Mouse (Mus musculus): Measurements from ENCODE around the gene Prm2. TPM values are rescaled to one million over a fixed set of nuclear protein-coding genes. Genes with fewer than 3 reads are reported as not detected.

Gene Prm2
- polyA plus RNA-seq, 1 experiment from 2014 or later, result not detected

GRCm38 (mm10) chr16:10836388-10836787 is 40.5 kb upstream of the Prm2 start:
- no peaks in the 10 kb centered on the region for H3K9me3 ChIP-seq (ENCODE audit: control insufficient read depth, low read length)
- H3K27ac ChIP-seq (replicated peaks; ENCODE audit: low read depth, low read length), result no peak overlapping the region
- no peak overlapping the region for H3K4me3 ChIP-seq (replicated peaks; ENCODE audit: low read depth, low read length)
- H3K27me3 ChIP-seq (ENCODE audit: control insufficient read depth, insufficient read depth, low read length), result no peaks in the 10 kb centered on the region
- H3K36me3 ChIP-seq (ENCODE audit: control insufficient read depth, insufficient read depth, low read length), result no peaks in the 10 kb centered on the region
- no peak overlapping the region for H3K9ac ChIP-seq (replicated peaks; ENCODE audit: low read length)
- no peak for ATAC-seq (ENCODE audit: low FRiP score, low TSS enrichment)
- 92% methylated on average over 3 of the region's 3 CpGs for WGBS
- no peak for DNase-seq
- H3K4me1 ChIP-seq (ENCODE audit: control insufficient read depth, insufficient read depth, low read length), result peaks cover 4% of the 10 kb centered on the region; the same call in 1 of the 2 replicates
- H3K4me2 ChIP-seq (ENCODE audit: low read length), result no peak overlapping the region

GRCm38 (mm10) chr16:10834911-10835587 is 39.1 kb upstream of the Prm2 start, which contains the start of gene Rmi2:
Gene Rmi2, plus strand, starts transcription at chr16:10835059.
- H3K9ac ChIP-seq (replicated peaks; ENCODE audit: low read length), result peak within 1 kb of the TSS; percentile 48
- DNase-seq (peak; percentile 93), ATAC-seq (ENCODE audit: low FRiP score, low TSS enrichment) (peak; percentile 93)
- H3K4me1 ChIP-seq (ENCODE audit: control insufficient read depth, insufficient read depth, low read length), result peaks cover 4% of the 10 kb centered on the region; the same call in 1 of the 2 replicates
- H3K36me3 ChIP-seq (ENCODE audit: control insufficient read depth, insufficient read depth, low read length), result no peaks in the 10 kb centered on the region
- H3K9me3 ChIP-seq (ENCODE audit: control insufficient read depth, low read length), result no peaks in the 10 kb centered on the region
- peak within 1 kb of the TSS; percentile 97 for H3K4me2 ChIP-seq (ENCODE audit: low read length)
- no peak within 1 kb of the TSS for H3K27ac ChIP-seq (replicated peaks; ENCODE audit: low read depth, low read length)
- no peaks in the 10 kb centered on the region for H3K27me3 ChIP-seq (ENCODE audit: control insufficient read depth, insufficient read depth, low read length)
- WGBS, result under 1% methylated on average over 69 of the region's 69 CpGs
- H3K4me3 ChIP-seq (replicated peaks; ENCODE audit: low read depth, low read length), result peak within 1 kb of the TSS; percentile 72

GRCm38 (mm10) chr16:10834542-10834910 is 38.6 kb upstream of the Prm2 start:
- WGBS, result 9% methylated on average over 12 of the region's 12 CpGs
- Histone ChIP-seq H3K36me3 (ENCODE audit: control insufficient read depth, insufficient read depth, low read length) (no peaks in the 10 kb centered on the region), H3K9me3 (ENCODE audit: control insufficient read depth, low read length) (no peaks in the 10 kb centered on the region), H3K4me3 (replicated peaks; ENCODE audit: low read depth, low read length) (peak overlapping the region; percentile 72), H3K4me2 (ENCODE audit: low read length) (peak overlapping the region; percentile 97), H3K9ac (replicated peaks; ENCODE audit: low read length) (no peak overlapping the region), H3K27me3 (ENCODE audit: control insufficient read depth, insufficient read depth, low read length) (no peaks in the 10 kb centered on the region), H3K4me1 (ENCODE audit: control insufficient read depth, insufficient read depth, low read length) (peaks cover 4% of the 10 kb centered on the region; the same call in 1 of the 2 replicates), H3K27ac (replicated peaks; ENCODE audit: low read depth, low read length) (no peak overlapping the region)
- no peak for ATAC-seq (ENCODE audit: low FRiP score, low TSS enrichment)
- DNase-seq, result no peak

- no peak overlapping the region for H3K9ac ChIP-seq (replicated peaks; ENCODE audit: low read length)
- no peaks in the 10 kb centered on the region for H3K27me3 ChIP-seq (ENCODE audit: control insufficient read depth, insufficient read depth, low read length)
- 81% methylated on average over 4 of the region's 4 CpGs for WGBS
- no peak overlapping the region for H3K27ac ChIP-seq (replicated peaks; ENCODE audit: low read depth, low read length)
- DNase-seq (no peak), ATAC-seq (ENCODE audit: low FRiP score, low TSS enrichment) (no peak)
- H3K4me1 ChIP-seq (ENCODE audit: control insufficient read depth, insufficient read depth, low read length), result no peaks in the 10 kb centered on the region
- H3K4me3 ChIP-seq (replicated peaks; ENCODE audit: low read depth, low read length), result no peak overlapping the region
- H3K9me3 ChIP-seq (ENCODE audit: control insufficient read depth, low read length), result no peaks in the 10 kb centered on the region
- H3K36me3 ChIP-seq (ENCODE audit: control insufficient read depth, insufficient read depth, low read length), result no peaks in the 10 kb centered on the region
- H3K4me2 ChIP-seq (ENCODE audit: low read length), result no peak overlapping the region
Measured at GRCm38 (mm10) chr16:10828461-10828805, 32.5 kb upstream of the Prm2 start.

GRCm38 (mm10) chr16:10827766-10828460 is 32.0 kb upstream of the Prm2 start:
- Histone ChIP-seq H3K36me3 (ENCODE audit: control insufficient read depth, insufficient read depth, low read length) (no peaks in the 10 kb centered on the region), H3K9ac (replicated peaks; ENCODE audit: low read length) (no peak overlapping the region), H3K27me3 (ENCODE audit: control insufficient read depth, insufficient read depth, low read length) (no peaks in the 10 kb centered on the region), H3K27ac (replicated peaks; ENCODE audit: low read depth, low read length) (no peak overlapping the region), H3K4me1 (ENCODE audit: control insufficient read depth, insufficient read depth, low read length) (no peaks in the 10 kb centered on the region), H3K9me3 (ENCODE audit: control insufficient read depth, low read length) (no peaks in the 10 kb centered on the region), H3K4me2 (ENCODE audit: low read length) (no peak overlapping the region), H3K4me3 (replicated peaks; ENCODE audit: low read depth, low read length) (no peak overlapping the region)
- WGBS, result 85% methylated on average over 7 of the region's 7 CpGs
- DNase-seq, result no peak
- ATAC-seq (ENCODE audit: low FRiP score, low TSS enrichment), result no peak

GRCm38 (mm10) chr16:10827269-10827668 is 31.3 kb upstream of the Prm2 start:
- 91% methylated on average over 9 of the region's 9 CpGs for WGBS
- Histone ChIP-seq H3K4me3 (replicated peaks; ENCODE audit: low read depth, low read length) (no peak overlapping the region), H3K36me3 (ENCODE audit: control insufficient read depth, insufficient read depth, low read length) (no peaks in the 10 kb centered on the region), H3K9me3 (ENCODE audit: control insufficient read depth, low read length) (no peaks in the 10 kb centered on the region), H3K27me3 (ENCODE audit: control insufficient read depth, insufficient read depth, low read length) (no peaks in the 10 kb centered on the region), H3K4me1 (ENCODE audit: control insufficient read depth, insufficient read depth, low read length) (no peaks in the 10 kb centered on the region), H3K27ac (replicated peaks; ENCODE audit: low read depth, low read length) (no peak overlapping the region), H3K4me2 (ENCODE audit: low read length) (no peak overlapping the region), H3K9ac (replicated peaks; ENCODE audit: low read length) (no peak overlapping the region)
- DNase-seq, result no peak
- ATAC-seq (ENCODE audit: low FRiP score, low TSS enrichment), result no peak

GRCm38 (mm10) chr16:10825840-10826239 is 29.9 kb upstream of the Prm2 start:
- no peak overlapping the region for H3K4me3 ChIP-seq (replicated peaks; ENCODE audit: low read depth, low read length)

GRCm38 (mm10) chr16:10824536-10824935 is 28.6 kb upstream of the Prm2 start:
- no peaks in the 10 kb centered on the region for H3K36me3 ChIP-seq (ENCODE audit: control insufficient read depth, insufficient read depth, low read length)
- ATAC-seq (ENCODE audit: low FRiP score, low TSS enrichment), result no peak

More at GRCm38 (mm10) chr16:10825840-10826239, 29.9 kb upstream of the Prm2 start:
- 90% methylated on average over 4 of the region's 4 CpGs for WGBS
- Histone ChIP-seq H3K9me3 (ENCODE audit: control insufficient read depth, low read length) (no peaks in the 10 kb centered on the region), H3K27ac (replicated peaks; ENCODE audit: low read depth, low read length) (no peak overlapping the region), H3K27me3 (ENCODE audit: control insufficient read depth, insufficient read depth, low read length) (no peaks in the 10 kb centered on the region), H3K9ac (replicated peaks; ENCODE audit: low read length) (no peak overlapping the region), H3K4me1 (ENCODE audit: control insufficient read depth, insufficient read depth, low read length) (no peaks in the 10 kb centered on the region), H3K36me3 (ENCODE audit: control insufficient read depth, insufficient read depth, low read length) (no peaks in the 10 kb centered on the region), H3K4me2 (ENCODE audit: low read length) (no peak overlapping the region)
- no peak for ATAC-seq (ENCODE audit: low FRiP score, low TSS enrichment)
- no peak for DNase-seq

GRCm38 (mm10) chr16:10821387-10821786 is 25.5 kb upstream of the Prm2 start:
- 67% methylated on average over 4 of the region's 4 CpGs for WGBS
- H3K27ac ChIP-seq (replicated peaks; ENCODE audit: low read depth, low read length), result no peak overlapping the region
- DNase-seq (no peak), ATAC-seq (ENCODE audit: low FRiP score, low TSS enrichment) (no peak)
- no peaks in the 10 kb centered on the region for H3K27me3 ChIP-seq (ENCODE audit: control insufficient read depth, insufficient read depth, low read length)
- no peak overlapping the region for H3K9ac ChIP-seq (replicated peaks; ENCODE audit: low read length)
- no peak overlapping the region for H3K4me3 ChIP-seq (replicated peaks; ENCODE audit: low read depth, low read length)
- no peaks in the 10 kb centered on the region for H3K36me3 ChIP-seq (ENCODE audit: control insufficient read depth, insufficient read depth, low read length)
- H3K4me1 ChIP-seq (ENCODE audit: control insufficient read depth, insufficient read depth, low read length), result no peaks in the 10 kb centered on the region
- no peak overlapping the region for H3K4me2 ChIP-seq (ENCODE audit: low read length)
- no peaks in the 10 kb centered on the region for H3K9me3 ChIP-seq (ENCODE audit: control insufficient read depth, low read length)

More at GRCm38 (mm10) chr16:10824536-10824935, 28.6 kb upstream of the Prm2 start:
- Histone ChIP-seq H3K4me2 (ENCODE audit: low read length) (no peak overlapping the region), H3K4me3 (replicated peaks; ENCODE audit: low read depth, low read length) (no peak overlapping the region), H3K27me3 (ENCODE audit: control insufficient read depth, insufficient read depth, low read length) (no peaks in the 10 kb centered on the region), H3K9me3 (ENCODE audit: control insufficient read depth, low read length) (no peaks in the 10 kb centered on the region), H3K9ac (replicated peaks; ENCODE audit: low read length) (no peak overlapping the region), H3K27ac (replicated peaks; ENCODE audit: low read depth, low read length) (no peak overlapping the region), H3K4me1 (ENCODE audit: control insufficient read depth, insufficient read depth, low read length) (no peaks in the 10 kb centered on the region)
- 94% methylated on average over 1 of the region's 1 CpGs for WGBS
- no peak for DNase-seq
